Mouse (Mus musculus): ENCODE results near the gene Olfr66. TPM values are rescaled to one million over a fixed set of nuclear protein-coding genes. Genes with fewer than 3 reads are reported as not detected.

Gene Olfr66
- polyA plus RNA-seq, 1 experiment from 2014 or later = not detected

DNA sequence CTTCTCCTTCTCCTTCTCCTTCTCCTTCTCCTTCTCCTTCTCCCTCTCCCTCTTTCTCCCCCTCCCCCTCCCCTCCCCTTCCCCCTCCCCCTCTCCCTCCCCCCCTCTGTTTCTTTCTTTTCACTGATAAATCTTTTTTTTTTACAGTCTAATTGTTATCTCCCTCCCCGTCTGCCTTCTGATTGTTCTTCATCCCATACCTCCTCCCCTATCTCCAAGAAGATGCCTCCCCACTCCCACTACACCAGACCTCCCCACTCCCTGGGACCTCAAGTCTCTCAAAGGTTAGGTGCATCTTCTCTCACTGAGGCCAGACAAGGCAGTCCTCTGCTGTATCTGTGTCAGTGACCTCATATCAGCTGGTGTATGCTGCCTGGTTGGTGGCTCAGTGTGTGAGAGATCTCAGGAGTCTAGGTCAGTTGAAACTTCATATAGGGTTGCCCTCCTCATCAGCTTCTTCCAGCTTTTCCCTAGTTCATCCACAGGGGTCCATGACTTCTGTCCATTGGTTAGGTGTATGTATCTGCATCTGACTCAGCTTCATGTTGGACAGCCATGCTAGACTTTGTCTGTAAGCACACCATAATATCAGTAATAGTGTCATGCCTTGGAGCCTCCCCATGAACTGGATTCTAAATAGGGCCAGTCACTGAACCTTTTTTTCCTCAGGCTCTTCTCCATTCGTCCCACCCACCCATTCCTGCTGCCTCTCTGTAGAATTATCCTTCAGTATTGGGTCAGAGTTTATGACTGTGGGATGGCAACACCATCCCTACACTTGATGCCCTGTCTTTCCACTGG is 41.3 kb downstream of the Olfr66 start:
- H3K9me3 ChIP-seq (ENCODE audit: control insufficient read depth, low read length) = no peaks in the 10 kb centered on the region
- DNase-seq (ENCODE audit: low spot score) (no peak), ATAC-seq (ENCODE audit: insufficient number of reproducible peaks, low FRiP score, low TSS enrichment, low read depth) (no peak)
- H3K4me2 ChIP-seq (ENCODE audit: low read depth, severe bottlenecking) = no peak overlapping the region
- no peak overlapping the region for H3K9ac ChIP-seq (ENCODE audit: low read length)
- no peaks in the 10 kb centered on the region for H3K36me3 ChIP-seq (ENCODE audit: control insufficient read depth, insufficient read depth, low read length)
- 31% methylated on average over 1 of the region's 2 CpGs for WGBS
- H3K27me3 ChIP-seq (ENCODE audit: control insufficient read depth, insufficient read depth, low read length) = no peaks in the 10 kb centered on the region
- no peak overlapping the region for H3K27ac ChIP-seq (replicated peaks; ENCODE audit: low read depth, low read length)
- no peak overlapping the region for H3K4me3 ChIP-seq (ENCODE audit: low read depth, low read length)
- no peaks in the 10 kb centered on the region for H3K4me1 ChIP-seq (ENCODE audit: control insufficient read depth, insufficient read depth, low read length)

DNA sequence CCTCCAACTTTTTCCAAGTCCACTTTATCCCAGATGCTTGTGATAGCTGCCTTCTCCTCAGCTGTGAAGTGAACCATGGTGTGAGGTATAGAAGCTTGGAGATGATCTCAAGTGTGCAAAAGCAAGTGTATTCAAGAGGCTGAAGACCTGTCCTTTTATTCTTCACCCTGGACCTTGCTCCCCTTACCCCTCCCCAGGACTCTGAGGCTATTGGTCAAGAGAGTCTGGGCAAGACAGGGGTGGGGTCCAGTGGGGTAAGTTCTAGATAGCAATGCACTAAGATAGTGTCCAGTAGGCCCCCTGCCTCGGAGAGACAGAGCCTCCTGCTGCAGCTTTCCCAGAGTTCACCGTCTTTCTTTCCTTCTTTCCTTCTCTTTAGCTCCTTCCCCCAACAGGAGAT is 43.0 kb downstream of the Olfr66 start, which contains the start of gene Hbb-bh1:
Gene Hbb-bh1, minus strand, starts transcription at position 131 of the 400 bp plus-strand sequence.
- H3K36me3 ChIP-seq (ENCODE audit: control insufficient read depth, insufficient read depth, low read length) = no peaks in the 10 kb centered on the region
- H3K9me3 ChIP-seq (ENCODE audit: control insufficient read depth, low read length) = no peaks in the 10 kb centered on the region
- no peak within 1 kb of the TSS for H3K27ac ChIP-seq (replicated peaks; ENCODE audit: low read depth, low read length)
- no peak within 1 kb of the TSS for H3K4me3 ChIP-seq (ENCODE audit: low read depth, low read length)
- no peaks in the 10 kb centered on the region for H3K27me3 ChIP-seq (ENCODE audit: control insufficient read depth, insufficient read depth, low read length)
- ATAC-seq (ENCODE audit: insufficient number of reproducible peaks, low FRiP score, low TSS enrichment, low read depth) (no peak), DNase-seq (ENCODE audit: low spot score) (no peak)
- H3K9ac ChIP-seq (ENCODE audit: low read length) = no peak within 1 kb of the TSS
- H3K4me2 ChIP-seq (ENCODE audit: low read depth, severe bottlenecking) = no peak within 1 kb of the TSS
- no peaks in the 10 kb centered on the region for H3K4me1 ChIP-seq (ENCODE audit: control insufficient read depth, insufficient read depth, low read length)
- 88% methylated on average over 2 of the region's 2 CpGs for WGBS

DNA sequence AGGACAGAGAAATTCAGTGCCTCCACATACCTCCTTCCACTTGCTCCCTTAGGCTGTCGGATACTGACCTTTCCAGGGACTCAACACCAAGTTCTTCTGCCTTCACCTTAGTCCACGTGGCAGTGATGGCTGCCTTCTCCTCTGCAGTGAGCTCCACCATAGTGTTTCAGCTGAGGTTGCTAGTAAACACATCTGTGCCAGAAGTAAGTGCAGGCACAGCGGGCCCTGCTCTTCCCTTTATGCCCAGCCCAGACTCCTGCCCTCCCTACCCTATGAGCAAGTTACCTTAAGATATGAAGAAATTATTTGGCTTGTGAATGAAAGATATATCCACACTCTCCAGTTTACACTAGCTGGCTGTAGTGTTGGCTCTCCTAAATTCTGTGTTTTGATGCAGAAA is 45.8 kb downstream of the Olfr66 start, which contains the start of gene Hbb-bh2:
Gene Hbb-bh2, minus strand, starts transcription at position 253 of the 400 bp plus-strand sequence.
- no peak within 1 kb of the TSS for H3K4me2 ChIP-seq (ENCODE audit: low read depth, severe bottlenecking)
- H3K36me3 ChIP-seq (ENCODE audit: control insufficient read depth, insufficient read depth, low read length) = no peaks in the 10 kb centered on the region
- WGBS = 76% methylated on average over 3 of the region's 3 CpGs
- H3K4me3 ChIP-seq (ENCODE audit: low read depth, low read length) = no peak within 1 kb of the TSS
- H3K9ac ChIP-seq (ENCODE audit: low read length) = no peak within 1 kb of the TSS
- H3K27ac ChIP-seq (replicated peaks; ENCODE audit: low read depth, low read length) = no peak within 1 kb of the TSS
- ATAC-seq (ENCODE audit: insufficient number of reproducible peaks, low FRiP score, low TSS enrichment, low read depth) (no peak), DNase-seq (ENCODE audit: low spot score) (no peak)
- H3K9me3 ChIP-seq (ENCODE audit: control insufficient read depth, low read length) = no peaks in the 10 kb centered on the region
- no peaks in the 10 kb centered on the region for H3K4me1 ChIP-seq (ENCODE audit: control insufficient read depth, insufficient read depth, low read length)
- H3K27me3 ChIP-seq (ENCODE audit: control insufficient read depth, insufficient read depth, low read length) = no peaks in the 10 kb centered on the region

Other genes with a start within 250 kb of the Olfr66 start
- not detected in 2 replicates for gene Olfr622, start 243.6 kb downstream of the Olfr66 start, polyA plus RNA-seq (2014; fragmentation: Nextera tagmentation; extraction: Ambion mirVana)
- gene Olfr623, start 222.6 kb downstream of the Olfr66 start, polyA plus RNA-seq (2014; fragmentation: Nextera tagmentation; extraction: Ambion mirVana) = not detected in 2 replicates
- 0.08 and 0.10 TPM in 2 replicates for gene Olfr624, start 215.1 kb downstream of the Olfr66 start, polyA plus RNA-seq (2014; fragmentation: Nextera tagmentation; extraction: Ambion mirVana)
- gene Olfr625-ps1, start 203.5 kb downstream of the Olfr66 start, polyA plus RNA-seq (2014; fragmentation: Nextera tagmentation; extraction: Ambion mirVana) = not detected in 2 replicates
- gene Olfr243, start 171.6 kb downstream of the Olfr66 start, polyA plus RNA-seq (2014; fragmentation: Nextera tagmentation; extraction: Ambion mirVana) = not detected in 2 replicates
- gene Olfr628, start 155.9 kb downstream of the Olfr66 start, polyA plus RNA-seq (2014; fragmentation: Nextera tagmentation; extraction: Ambion mirVana) = not detected in 2 replicates
- gene Olfr629, start 141.3 kb downstream of the Olfr66 start, polyA plus RNA-seq (2014; fragmentation: Nextera tagmentation; extraction: Ambion mirVana) = not detected in 2 replicates
- gene Olfr630, start 128.9 kb downstream of the Olfr66 start, polyA plus RNA-seq (2014; fragmentation: Nextera tagmentation; extraction: Ambion mirVana) = not detected in 2 replicates
- gene Olfr69, start 114.7 kb downstream of the Olfr66 start, polyA plus RNA-seq (2014; fragmentation: Nextera tagmentation; extraction: Ambion mirVana) = not detected in 2 replicates
- not detected in 2 replicates for gene Olfr68, start 106.6 kb downstream of the Olfr66 start, polyA plus RNA-seq (2014; fragmentation: Nextera tagmentation; extraction: Ambion mirVana)
- gene Olfr67, start 94.4 kb downstream of the Olfr66 start, polyA plus RNA-seq (2014; fragmentation: Nextera tagmentation; extraction: Ambion mirVana) = not detected in 2 replicates
- gene Hbb-bt, start 72.3 kb downstream of the Olfr66 start, polyA plus RNA-seq (2014; fragmentation: Nextera tagmentation; extraction: Ambion mirVana) = 518 and 565 TPM in 2 replicates
- 156 and 207 TPM in 2 replicates for gene Hbb-bs, start 58.2 kb downstream of the Olfr66 start, polyA plus RNA-seq (2014; fragmentation: Nextera tagmentation; extraction: Ambion mirVana)
- not detected in 2 replicates for gene Hbb-bh2, start 45.7 kb downstream of the Olfr66 start, polyA plus RNA-seq (2014; fragmentation: Nextera tagmentation; extraction: Ambion mirVana)
- 1,749 and 1,831 TPM in 2 replicates for gene Hbb-bh1, start 43.1 kb downstream of the Olfr66 start, polyA plus RNA-seq (2014; fragmentation: Nextera tagmentation; extraction: Ambion mirVana)
- gene Hbb-y, start 33.0 kb downstream of the Olfr66 start, polyA plus RNA-seq (2014; fragmentation: Nextera tagmentation; extraction: Ambion mirVana) = 7,439 and 7,962 TPM in 2 replicates
- not detected in 2 replicates for gene Olfr64, start 8.2 kb upstream of the Olfr66 start, polyA plus RNA-seq (2014; fragmentation: Nextera tagmentation; extraction: Ambion mirVana)
- not detected in 2 replicates for gene Olfr65, start 17.2 kb upstream of the Olfr66 start, polyA plus RNA-seq (2014; fragmentation: Nextera tagmentation; extraction: Ambion mirVana)
- not detected in 2 replicates for gene Olfr631, start 42.6 kb upstream of the Olfr66 start, polyA plus RNA-seq (2014; fragmentation: Nextera tagmentation; extraction: Ambion mirVana)
- not detected in 2 replicates for gene Olfr632, start 48.1 kb upstream of the Olfr66 start, polyA plus RNA-seq (2014; fragmentation: Nextera tagmentation; extraction: Ambion mirVana)
- gene Olfr633, start 58.2 kb upstream of the Olfr66 start, polyA plus RNA-seq (2014; fragmentation: Nextera tagmentation; extraction: Ambion mirVana) = not detected in 2 replicates
- not detected in 2 replicates for gene Olfr635, start 84.9 kb upstream of the Olfr66 start, polyA plus RNA-seq (2014; fragmentation: Nextera tagmentation; extraction: Ambion mirVana)
- not detected in 2 replicates for gene Olfr638, start 112.5 kb upstream of the Olfr66 start, polyA plus RNA-seq (2014; fragmentation: Nextera tagmentation; extraction: Ambion mirVana)
- not detected in 2 replicates for gene Olfr639, start 131.1 kb upstream of the Olfr66 start, polyA plus RNA-seq (2014; fragmentation: Nextera tagmentation; extraction: Ambion mirVana)
- gene Olfr640, start 139.3 kb upstream of the Olfr66 start, polyA plus RNA-seq (2014; fragmentation: Nextera tagmentation; extraction: Ambion mirVana) = not detected in 2 replicates
- gene Olfr641, start 149.2 kb upstream of the Olfr66 start, polyA plus RNA-seq (2014; fragmentation: Nextera tagmentation; extraction: Ambion mirVana) = not detected in 2 replicates
- gene Olfr642, start 166.4 kb upstream of the Olfr66 start, polyA plus RNA-seq (2014; fragmentation: Nextera tagmentation; extraction: Ambion mirVana) = not detected in 2 replicates
- gene 4930516K23Rik, start 175.2 kb upstream of the Olfr66 start, polyA plus RNA-seq (2014; fragmentation: Nextera tagmentation; extraction: Ambion mirVana) = not detected in 2 replicates
- not detected in 2 replicates for gene Olfr644, start 185.6 kb upstream of the Olfr66 start, polyA plus RNA-seq (2014; fragmentation: Nextera tagmentation; extraction: Ambion mirVana)
- gene Olfr645, start 199.2 kb upstream of the Olfr66 start, polyA plus RNA-seq (2014; fragmentation: Nextera tagmentation; extraction: Ambion mirVana) = not detected in 2 replicates
- not detected in 2 replicates for gene Olfr646, start 218.6 kb upstream of the Olfr66 start, polyA plus RNA-seq (2014; fragmentation: Nextera tagmentation; extraction: Ambion mirVana)
- gene Ubqln5, start 243.6 kb upstream of the Olfr66 start, polyA plus RNA-seq (2014; fragmentation: Nextera tagmentation; extraction: Ambion mirVana) = not detected in 2 replicates